Comparison of ENCODE assay signal across 7 mouse cellular contexts in the genomic region with DNA sequence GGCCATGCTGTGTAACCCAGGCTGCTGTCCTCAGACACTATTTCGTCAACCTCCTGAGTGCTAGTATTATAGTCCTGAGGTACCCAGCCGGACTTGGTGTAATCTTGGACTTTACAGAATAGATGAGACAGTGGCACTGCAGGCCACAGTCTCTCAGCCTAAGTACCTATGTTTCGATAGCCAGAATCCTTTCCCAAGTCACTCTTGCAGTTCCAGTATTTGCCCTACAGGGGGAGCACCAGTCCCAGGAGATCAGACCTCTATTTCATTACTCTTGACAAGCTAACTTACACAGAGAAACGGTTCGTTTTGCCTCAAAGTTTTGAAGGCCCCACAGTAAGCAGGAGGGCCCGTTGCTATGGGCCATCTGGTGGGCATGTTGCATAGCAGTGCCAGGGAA. TPM values are rescaled to one million over a fixed set of nuclear protein-coding genes. Genes with fewer than 3 reads are reported as not detected.
A peak's percentile ranks its signal among the peaks of the same experiment; 100 is the strongest.
DNase-seq lines count a peak whose midpoint lies in the region.

No protein-coding gene starts in this region.

- peak; percentile 41 to 49 for DNase-seq in left cerebral cortex, adult 18-20 months (ENCODE audit: low spot score in 2 of 2)
- no peak for DNase-seq in left cerebral cortex, adult 11 months (ENCODE audit: low spot score)
- DNase-seq in R1 (ENCODE audit: low read depth, low spot score): peak; percentile 81
- peak; percentile 4 for DNase-seq in cerebellum, adult 8-10 months
- peak; percentile 82 for DNase-seq in kidney, adult 9 months
- peak; percentile 77 to 83 for DNase-seq in lung, adult 18-20 months
- DNase-seq in urinary bladder, postnatal 25 days (ENCODE audit: low spot score): peak; percentile 43

RNA-seq across cellular contexts. Expression of a gene that starts 21.5 kb away (rescaled TPM):
- total RNA-seq in left cerebral cortex, adult 18-20 months (2021): not detected

RNA-seq across cellular contexts. Expression of a gene that starts 30.2 kb away (rescaled TPM):
- total RNA-seq in left cerebral cortex, adult 18-20 months (2021): not detected

RNA-seq across cellular contexts. Expression of a gene that starts 56.6 kb away (rescaled TPM):
- under 1 TPM in 1 of 2 experiments, not detected in 1; 0.56 TPM for total RNA-seq in left cerebral cortex, adult 18-20 months (2021)
